Mouse (Mus musculus): Measurements from ENCODE around the gene Il4.

GRCm38 (mm10) chr11:53657828-53658227 is 39.4 kb upstream of the Il4 start:
- TF ChIP-seq CTCF (IDR thresholded peaks at IDR 0.05; ENCODE audit: low read depth) (no peak), EP300 (optimal IDR thresholded peaks at IDR 0.05) (no peak)

Data from stomach, postnatal 0 days (tissue).